Mouse (Mus musculus) kidney, adult 2 months (tissue): ENCODE data around the gene Gpr68. TPM values are rescaled to one million over a fixed set of nuclear protein-coding genes. Genes with fewer than 3 reads are reported as not detected.

Experiments used
- DNase-seq: peaks from one replicate; pipeline ENCODE4 v3.0.0; 2021
- H3K27ac ChIP-seq: fragments of 200-500 bp; 2 replicates; pipeline ENCODE4 v1.5.1; 2012; ENCODE audit warnings: low read depth, low read length, control low read depth, inconsistent platforms; ENCODE audit not compliant: insufficient read depth
- H3K27me3 ChIP-seq: fragments of 200-500 bp; replicated peaks from 2 replicates; pipeline ENCODE4 v1.6.1; 2012; ENCODE audit warnings: mild to moderate bottlenecking, moderate library complexity, low read length, inconsistent platforms; ENCODE audit not compliant: control insufficient read depth, insufficient read depth
- H3K36me3 ChIP-seq: fragments of 200-500 bp; 2 replicates; pipeline ENCODE4 v1.6.1; 2012; ENCODE audit warnings: mild to moderate bottlenecking, moderate library complexity, low read length, inconsistent platforms; ENCODE audit not compliant: control insufficient read depth, insufficient read depth
- H3K4me1 ChIP-seq: fragments of 200-500 bp; 2 replicates; pipeline ENCODE4 v1.6.1; 2011; ENCODE audit warnings: low read length; ENCODE audit not compliant: control insufficient read depth, insufficient read depth
- H3K4me3 ChIP-seq: fragments of 200-500 bp; 2 replicates; pipeline ENCODE4 v1.5.1; 2011; ENCODE audit warnings: mild to moderate bottlenecking, low read depth, low read length, control low read depth; ENCODE audit not compliant: insufficient read depth
- CTCF ChIP-seq: fragments of 200-500 bp; conservative IDR thresholded peaks from 2 replicates; pipeline ENCODE4 v1.5.1; 2011; ENCODE audit warnings: low read depth, mild to moderate bottlenecking, control low read depth, low read length, moderate library complexity, mixed read lengths; ENCODE audit not compliant: insufficient read depth, insufficient read length
- POLR2A ChIP-seq: fragments of 200-500 bp; IDR thresholded peaks from one replicate; pipeline ENCODE4 v1.6.1; 2011; ENCODE audit warnings: low read depth, low read length, control low read depth
- WGBS: fragments of 180-500 bp; shearing (Covaris S2); methylation state at CpG from one replicate; pipeline ENCODE4 v1.1.7; 2018; 5-methylcytosine and 5-hydroxymethylcytosine counted together
- polyA plus RNA-seq: library from polyadenylated mRNA; depleted of rRNA; stranded (reverse); fragments of >200 nt; gene quantifications from 2 replicates; pipeline ENCODE4 v1.2.3, GENCODE M21; 2012

Gpr68 gene
- polyA plus RNA-seq, 1 experiment: 1.9 TPM

GRCm38 (mm10) chr12:100844546-100844945 is 63.5 kb downstream of the Gpr68 start:
- TF ChIP-seq CTCF (no peak), POLR2A (no peak)
- 92% methylated on average over 7 of the region's 7 CpGs for WGBS
- H3K36me3 ChIP-seq: no peaks in the 10 kb centered on the region; the same call in 1 of the 2 replicates
- H3K27me3 ChIP-seq: no peaks in the 10 kb centered on the region
- H3K27ac ChIP-seq: no peak overlapping the region
- no peaks in the 10 kb centered on the region for H3K4me1 ChIP-seq
- no peak for DNase-seq
- no peak overlapping the region for H3K4me3 ChIP-seq

- H3K4me3 ChIP-seq: no peak overlapping the region
- no peak for DNase-seq
- H3K27me3 ChIP-seq: no peaks in the 10 kb centered on the region
- no peaks in the 10 kb centered on the region for H3K4me1 ChIP-seq
- H3K36me3 ChIP-seq: no peaks in the 10 kb centered on the region; the same call in 1 of the 2 replicates
- WGBS: 93% methylated on average over 4 of the region's 4 CpGs
- no peak overlapping the region for H3K27ac ChIP-seq
- no peak for TF ChIP-seq POLR2A
- TF ChIP-seq CTCF: no peak
Measured at GRCm38 (mm10) chr12:100843171-100843570, 64.8 kb downstream of the Gpr68 start.

GRCm38 (mm10) chr12:100841211-100841792 is 66.7 kb downstream of the Gpr68 start:
- 8% methylated on average over 3 of the region's 3 CpGs for WGBS
- no peaks in the 10 kb centered on the region for H3K4me1 ChIP-seq
- DNase-seq: peak; percentile 84
- no peaks in the 10 kb centered on the region; the same call in 1 of the 2 replicates for H3K36me3 ChIP-seq
- no peak overlapping the region for H3K27ac ChIP-seq
- no peaks in the 10 kb centered on the region for H3K27me3 ChIP-seq
- H3K4me3 ChIP-seq: no peak overlapping the region
- TF ChIP-seq CTCF (peak; percentile 97), POLR2A (no peak)

- no peak for TF ChIP-seq CTCF
- no peak for TF ChIP-seq POLR2A
- no peak for DNase-seq
- 91% methylated on average over 6 of the region's 6 CpGs for WGBS
- Histone ChIP-seq H3K36me3 (no peaks in the 10 kb centered on the region; the same call in 1 of the 2 replicates), H3K4me1 (no peaks in the 10 kb centered on the region), H3K27me3 (no peaks in the 10 kb centered on the region), H3K27ac (no peak overlapping the region), H3K4me3 (no peak overlapping the region)
Measured at GRCm38 (mm10) chr12:100839926-100840325, 68.1 kb downstream of the Gpr68 start.

GRCm38 (mm10) chr12:100839079-100839600 is 68.9 kb downstream of the Gpr68 start:
- 52% methylated on average over 8 of the region's 8 CpGs for WGBS
- H3K27ac ChIP-seq: no peak overlapping the region

GRCm38 (mm10) chr12:100837208-100837607 is 70.8 kb downstream of the Gpr68 start:
- DNase-seq: peak; percentile 7
- H3K4me3 ChIP-seq: no peak overlapping the region
- H3K36me3 ChIP-seq: no peaks in the 10 kb centered on the region
- no peaks in the 10 kb centered on the region for H3K4me1 ChIP-seq
- no peak overlapping the region for H3K27ac ChIP-seq
- WGBS: 58% methylated on average over 3 of the region's 3 CpGs
- H3K27me3 ChIP-seq: no peaks in the 10 kb centered on the region
- TF ChIP-seq POLR2A (no peak), CTCF (no peak)

More at GRCm38 (mm10) chr12:100839079-100839600, 68.9 kb downstream of the Gpr68 start:
- H3K4me3 ChIP-seq: no peak overlapping the region
- H3K36me3 ChIP-seq: no peaks in the 10 kb centered on the region
- DNase-seq: no peak
- H3K27me3 ChIP-seq: no peaks in the 10 kb centered on the region
- H3K4me1 ChIP-seq: no peaks in the 10 kb centered on the region
- TF ChIP-seq CTCF (no peak), POLR2A (no peak)

- Histone ChIP-seq H3K4me1 (no peaks in the 10 kb centered on the region; the same call in 1 of the 2 replicates), H3K27ac (no peak overlapping the region), H3K36me3 (no peaks in the 10 kb centered on the region), H3K27me3 (no peaks in the 10 kb centered on the region), H3K4me3 (no peak overlapping the region)
- WGBS: 81% methylated on average over 8 of the region's 8 CpGs
- DNase-seq: no peak
- TF ChIP-seq CTCF (no peak), POLR2A (no peak)
Measured at GRCm38 (mm10) chr12:100831629-100832325, 76.2 kb downstream of the Gpr68 start.
